Mouse (Mus musculus) embryonic fibroblast, embryonic 13.5 days (primary cell): ENCODE data around the gene Gm20388.

Experiments used
- CTCF ChIP-seq: IDR thresholded peaks from 2 replicates; pipeline ENCODE4 v1.5.1; 2011; ENCODE audit warnings: mild to moderate bottlenecking, control low read depth, low read length, moderate library complexity, borderline replicate concordance; ENCODE audit not compliant: insufficient read depth
- POLR2A ChIP-seq: IDR thresholded peaks from 2 replicates; pipeline ENCODE4 v1.6.1; 2011; ENCODE audit warnings: low read depth, mild to moderate bottlenecking, control low read depth, low read length, moderate library complexity

- TF ChIP-seq POLR2A = no peak
- no peak for TF ChIP-seq CTCF
Measured at GRCm38 (mm10) chr8:120144652-120145301, 234.1 kb downstream of the Gm20388 start.
